Mouse (Mus musculus) neutrophil, adult 5-6 weeks (primary cell): ENCODE results near the gene Angel1. TPM values are rescaled to one million over a fixed set of nuclear protein-coding genes. Genes with fewer than 3 reads are reported as not detected.

ENCODE experiments used
- ATAC-seq: fragments of 151-379, 151-347 bp; 2 replicates; pipeline ENCODE4 v1.8.0; 2017; ENCODE audit warnings: mild to moderate bottlenecking, moderate TSS enrichment; ENCODE audit not compliant: insufficient number of reproducible peaks, poor library complexity, low FRiP score, severe bottlenecking; ENCODE audit errors: extremely low read depth
- total RNA-seq: library from RNA; stranded (forward); fragments of 200-1000 nt; gene quantifications from 2 replicates; pipeline ENCODE4 v1.2.3, GENCODE M21; 2017

Angel1 gene
- total RNA-seq: 4.1 and 7.0 TPM in 2 replicates

GRCm38 (mm10) chr12:86726120-86726640, at the start of gene Angel1:
TSS of gene Angel1 (minus strand) at chr12:86726460.
- peak; percentile 90 for ATAC-seq

GRCm38 (mm10) chr12:86775561-86776280, 49.5 kb upstream of the Angel1 start:
- ATAC-seq: no peak

- no peak for ATAC-seq
Measured at GRCm38 (mm10) chr12:86772551-86772950, 46.3 kb upstream of the Angel1 start.

GRCm38 (mm10) chr12:86771823-86772427, 45.7 kb upstream of the Angel1 start:
- peak; percentile 73 for ATAC-seq

GRCm38 (mm10) chr12:86770927-86771326, 44.7 kb upstream of the Angel1 start:
- ATAC-seq: no peak

GRCm38 (mm10) chr12:86770261-86770670, 44.0 kb upstream of the Angel1 start:
- ATAC-seq: no peak

GRCm38 (mm10) chr12:86769819-86770218, 43.6 kb upstream of the Angel1 start:
- no peak for ATAC-seq

GRCm38 (mm10) chr12:86768986-86769580, 42.8 kb upstream of the Angel1 start:
- ATAC-seq: peak; percentile 51; the same call in 1 of the 2 replicates

- peak; percentile 23; the same call in 1 of the 2 replicates for ATAC-seq
Measured at GRCm38 (mm10) chr12:86767868-86768631, 41.8 kb upstream of the Angel1 start.

GRCm38 (mm10) chr12:86766467-86766866, 40.2 kb upstream of the Angel1 start:
- no peak for ATAC-seq

GRCm38 (mm10) chr12:86764060-86764459, 37.8 kb upstream of the Angel1 start:
- no peak for ATAC-seq

- no peak for ATAC-seq
Measured at GRCm38 (mm10) chr12:86761036-86761435, 34.8 kb upstream of the Angel1 start.

- no peak for ATAC-seq
Measured at GRCm38 (mm10) chr12:86734319-86734810, 8.1 kb upstream of the Angel1 start, which contains the start of gene Lrrc74a. TSS of gene Lrrc74a (plus strand) at chr12:86734369.

GRCm38 (mm10) chr12:86725706-86726105, 554 bp downstream of the Angel1 start:
- ATAC-seq: no peak

GRCm38 (mm10) chr12:86724300-86724699, 2.0 kb downstream of the Angel1 start:
- ATAC-seq: no peak

- ATAC-seq: no peak
Measured at GRCm38 (mm10) chr12:86721453-86721852, 4.8 kb downstream of the Angel1 start.

- ATAC-seq: no peak
Measured at GRCm38 (mm10) chr12:86719961-86720639, 6.2 kb downstream of the Angel1 start.

GRCm38 (mm10) chr12:86716962-86717361, 9.3 kb downstream of the Angel1 start:
- no peak for ATAC-seq
